Mouse (Mus musculus): ENCODE data around the gene Ppfia2.

The Ppfia2 gene

DNA sequence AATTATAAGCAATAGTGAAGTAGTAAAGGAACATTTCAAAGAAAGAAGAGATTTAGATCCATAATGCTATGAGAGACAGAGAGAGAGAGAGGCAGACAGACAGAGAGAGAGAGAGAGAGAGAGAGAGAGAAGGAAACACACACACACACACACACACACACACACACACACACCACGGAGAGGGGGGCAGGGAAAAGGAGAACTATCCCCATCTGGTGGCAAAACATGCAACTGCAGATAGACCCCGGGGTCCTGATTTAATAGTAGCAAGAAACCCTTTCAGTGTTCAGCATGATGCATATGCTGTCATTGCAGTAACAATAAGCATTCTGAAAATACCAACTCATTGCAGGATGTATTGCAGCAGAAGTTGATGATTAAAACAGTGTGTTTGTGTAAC lies 442.9 kb downstream of the Ppfia2 start:
- peak; percentile 34 for DNase-seq (ENCODE audit: extremely low spot score, low spot score)

DNA sequence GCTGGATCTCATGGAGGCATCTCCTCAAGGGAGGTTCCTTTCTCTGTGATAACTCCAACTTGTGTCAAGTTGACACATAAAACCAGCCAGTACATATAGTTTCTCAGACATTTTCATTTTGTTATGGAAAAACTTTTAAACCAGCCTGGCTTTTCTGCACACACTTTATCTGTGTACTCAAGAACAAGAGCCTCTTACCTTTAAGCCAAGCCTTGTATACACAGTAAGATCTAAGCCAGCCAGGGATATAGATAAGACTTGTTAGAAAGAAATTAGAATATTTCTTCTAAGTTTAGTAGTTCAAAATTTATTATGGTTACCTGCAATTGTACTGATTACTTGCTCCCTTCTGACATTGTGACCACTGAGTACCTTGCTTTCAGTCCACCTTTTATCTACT lies 444.1 kb downstream of the Ppfia2 start:
- no peak for DNase-seq (ENCODE audit: extremely low spot score, low spot score)

DNA sequence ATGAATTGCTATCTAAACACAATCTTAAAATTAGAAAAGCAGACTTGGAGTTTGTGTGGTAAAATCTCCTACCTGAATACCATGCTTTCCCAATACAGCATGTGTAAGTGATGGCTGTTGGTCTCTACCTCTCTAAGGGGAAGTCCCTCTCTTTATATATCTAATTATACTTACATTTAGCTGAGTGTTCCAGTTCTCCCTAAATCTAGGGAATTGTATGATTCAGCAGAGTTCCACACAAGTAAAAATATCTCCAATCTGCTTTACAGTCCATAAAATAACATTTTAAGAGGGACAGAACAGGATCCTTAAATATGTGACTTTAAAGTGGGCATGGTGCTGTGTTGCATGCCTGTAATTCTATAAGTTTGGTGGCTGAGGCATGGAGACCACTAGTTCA lies 444.7 kb downstream of the Ppfia2 start:
- no peak for DNase-seq (ENCODE audit: extremely low spot score, low spot score)

DNA sequence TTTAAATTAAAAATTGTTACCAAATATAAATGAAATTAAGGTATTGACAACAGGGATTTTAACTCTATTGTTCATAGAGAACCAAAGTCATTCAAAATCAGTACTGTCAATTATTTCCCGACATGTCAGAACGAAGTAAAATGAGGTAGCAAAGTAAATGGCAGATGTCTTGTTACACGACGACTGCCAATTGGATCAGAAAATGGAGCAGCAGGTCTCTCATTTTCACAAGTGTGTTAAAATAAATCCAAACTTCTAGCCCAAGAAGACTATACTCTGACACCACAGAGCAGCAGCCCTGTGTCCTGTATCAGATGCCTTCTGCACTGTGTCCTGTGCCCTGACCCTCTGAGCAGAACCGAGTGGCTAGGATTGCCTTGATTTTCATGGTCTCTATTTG lies 454.2 kb downstream of the Ppfia2 start:
- DNase-seq (ENCODE audit: extremely low spot score, low spot score), result no peak

DNA sequence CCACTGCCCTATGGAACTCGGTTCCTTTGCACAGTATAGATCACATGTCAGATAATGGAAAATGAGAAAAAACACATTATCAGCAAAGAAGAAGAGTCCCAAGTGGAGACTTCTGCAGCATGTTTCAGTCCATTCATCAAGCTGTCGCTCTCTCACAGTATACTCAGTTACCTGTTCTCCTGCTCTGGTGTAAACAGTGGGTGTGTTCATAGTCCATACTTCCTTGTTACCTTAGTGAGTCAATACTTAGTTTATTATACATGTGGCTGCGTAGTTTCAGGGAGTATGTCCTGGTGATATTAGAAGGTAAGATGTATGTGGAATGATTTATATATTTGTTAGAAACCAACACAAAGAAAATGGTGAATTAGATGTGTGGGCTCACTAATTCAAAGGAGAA lies 454.7 kb downstream of the Ppfia2 start:
- no peak for DNase-seq (ENCODE audit: extremely low spot score, low spot score)

DNA sequence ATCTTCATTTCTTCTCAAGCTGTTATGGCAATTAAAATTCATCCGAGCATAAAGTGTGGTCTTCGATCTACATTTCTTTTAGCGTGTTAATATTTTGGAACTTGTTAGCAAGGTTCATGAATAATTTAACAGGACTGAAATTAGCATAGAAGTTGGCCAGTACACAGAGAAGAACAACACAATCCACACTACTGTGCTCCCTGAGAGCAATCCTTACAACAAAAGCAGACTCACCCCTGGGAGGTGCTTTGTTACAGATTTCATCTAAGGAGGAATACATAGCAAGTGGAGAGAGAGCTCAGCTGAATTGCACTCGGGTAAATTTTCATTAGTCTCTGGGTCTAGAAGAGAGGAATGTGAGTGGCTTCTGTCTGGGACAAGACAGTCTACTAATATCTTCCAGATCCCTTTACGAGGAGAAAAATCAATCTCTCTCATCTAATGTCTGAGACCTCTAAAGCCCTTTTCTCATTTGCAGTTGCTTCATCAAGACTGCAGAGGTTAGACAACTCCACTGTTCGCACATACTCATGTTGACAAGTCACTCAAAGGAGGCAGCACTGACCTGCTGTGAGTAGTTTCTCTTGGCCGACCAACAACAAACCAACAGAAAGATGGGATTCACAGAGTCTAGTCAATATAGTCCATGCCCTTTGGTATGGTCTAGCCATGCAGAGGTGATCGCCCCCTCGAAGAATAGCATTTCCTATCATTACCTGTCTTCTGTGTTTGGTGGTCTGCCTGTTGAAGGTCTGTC lies 458.6 kb downstream of the Ppfia2 start:
- DNase-seq (ENCODE audit: extremely low spot score, low spot score), result no peak

DNA sequence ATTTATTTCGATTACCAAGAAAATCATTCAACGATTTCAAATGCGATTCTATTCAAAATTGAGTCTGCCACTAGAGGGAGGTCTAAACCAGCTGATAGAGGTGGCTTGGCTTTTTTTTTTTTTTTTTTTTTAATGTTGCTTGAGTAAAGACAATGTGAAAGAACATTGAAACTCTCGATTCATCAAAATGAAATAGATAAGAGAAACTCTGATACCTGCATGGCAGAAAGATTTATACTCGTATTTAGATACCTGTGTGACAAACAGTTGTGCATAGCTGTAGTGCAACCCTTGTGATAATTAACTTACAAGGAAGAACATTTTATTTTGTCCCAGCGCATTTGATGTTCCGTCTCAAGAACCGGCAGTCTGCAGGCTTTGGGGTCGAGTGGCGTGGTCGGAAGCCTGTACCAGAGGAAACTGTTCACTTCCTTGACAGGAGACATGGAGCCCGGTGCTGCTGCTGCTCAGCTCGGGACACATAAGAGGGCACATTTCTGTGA lies 462.5 kb downstream of the Ppfia2 start:
- no peak for DNase-seq (ENCODE audit: extremely low spot score, low spot score)

DNA sequence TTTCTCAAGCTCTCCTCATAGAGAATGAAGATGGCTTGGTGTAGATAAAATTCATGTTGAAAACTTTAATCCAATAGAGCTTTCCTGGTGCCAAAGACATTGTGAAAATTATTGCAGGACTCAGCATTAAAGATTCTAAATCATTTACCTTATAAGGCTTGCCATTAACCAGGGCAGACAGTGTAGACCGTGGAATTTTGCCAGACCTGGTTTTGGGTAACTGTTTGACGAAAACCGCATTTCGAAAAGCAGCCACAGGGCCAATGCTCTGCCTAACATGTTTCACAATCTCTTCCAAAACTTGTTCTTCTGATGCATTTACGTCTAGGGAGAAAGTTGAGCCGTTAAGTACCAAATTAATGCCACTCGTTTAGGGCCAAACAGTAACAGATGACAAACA lies 466.9 kb downstream of the Ppfia2 start:
- DNase-seq (ENCODE audit: extremely low spot score, low spot score), result no peak

DNA sequence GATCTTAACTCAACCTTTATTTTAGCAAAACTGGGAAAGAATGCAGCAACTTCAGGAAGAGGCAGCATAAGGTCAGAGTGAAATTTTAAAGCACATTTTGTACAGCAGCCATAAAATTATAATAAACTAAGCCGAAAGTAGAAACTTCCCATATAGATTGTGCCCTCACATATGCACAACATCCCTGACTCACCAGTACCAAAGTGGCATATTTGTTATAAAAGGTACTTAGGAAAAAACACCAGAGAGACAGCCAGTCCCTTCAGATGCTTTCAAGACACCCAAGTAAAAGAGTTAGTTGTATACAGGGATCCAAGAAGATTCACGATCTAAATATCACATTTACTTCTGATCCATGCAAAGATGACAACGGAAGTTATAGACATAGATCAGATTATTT lies 468.7 kb downstream of the Ppfia2 start:
- no peak for DNase-seq (ENCODE audit: extremely low spot score, low spot score)

DNA sequence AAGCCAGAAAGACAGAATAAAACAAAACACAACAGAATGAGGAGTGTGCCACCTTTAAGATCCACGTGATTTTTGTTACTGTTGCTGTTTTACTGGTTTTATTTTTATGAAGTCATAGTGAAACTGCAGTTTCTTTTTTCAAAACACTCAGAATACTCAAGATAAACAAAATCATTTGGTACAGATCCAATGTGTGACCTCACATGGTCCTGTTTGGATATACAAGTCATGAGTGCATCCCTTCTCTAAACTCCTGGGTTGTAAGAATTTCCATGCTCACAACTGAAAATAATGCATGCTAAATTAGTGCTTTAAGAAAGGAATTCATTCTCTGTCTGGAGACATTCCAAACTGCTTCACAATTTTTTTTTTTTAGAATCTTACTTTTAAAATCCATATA lies 469.3 kb downstream of the Ppfia2 start:
- DNase-seq (ENCODE audit: extremely low spot score, low spot score), result no peak

DNA sequence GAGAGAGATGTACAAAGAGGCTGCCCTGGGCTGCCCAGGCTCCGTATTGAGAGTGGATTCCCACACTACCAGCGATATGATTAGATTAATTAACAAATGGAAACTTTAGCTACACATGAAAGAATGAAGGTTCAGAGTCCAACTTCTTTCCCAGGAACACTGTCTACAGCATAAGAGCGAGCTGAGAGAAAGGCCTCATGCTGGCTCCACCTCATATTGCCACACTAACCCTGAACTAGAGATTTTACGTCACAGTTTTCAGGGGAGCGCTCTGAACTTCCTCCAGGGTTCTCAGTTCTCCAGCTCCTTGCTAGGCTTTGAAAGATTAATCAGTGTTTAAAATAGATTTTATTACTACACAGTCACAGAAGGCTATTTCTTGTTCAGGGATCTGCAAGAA lies 471.2 kb downstream of the Ppfia2 start:
- no peak for DNase-seq (ENCODE audit: extremely low spot score, low spot score)

DNA sequence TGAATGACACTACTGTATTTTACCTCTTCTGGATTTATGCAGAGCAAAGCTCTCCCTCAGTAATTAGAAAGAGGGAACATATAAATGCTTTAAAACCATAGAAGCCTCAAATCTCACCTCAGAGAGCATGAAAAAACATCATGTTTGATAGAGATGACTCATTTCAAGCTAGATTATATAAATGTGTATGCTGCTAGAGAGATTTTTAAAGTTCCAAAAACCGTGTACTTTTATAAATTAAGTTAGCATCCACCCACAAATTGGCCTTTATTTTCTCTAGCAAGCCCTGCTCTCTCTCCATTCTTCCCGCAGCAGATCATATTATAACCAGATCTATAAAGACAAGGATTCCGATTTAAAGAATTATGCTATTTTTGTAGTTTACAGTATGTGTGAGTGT lies 488.9 kb downstream of the Ppfia2 start:
- no peak for DNase-seq (ENCODE audit: extremely low spot score, low spot score)

DNA sequence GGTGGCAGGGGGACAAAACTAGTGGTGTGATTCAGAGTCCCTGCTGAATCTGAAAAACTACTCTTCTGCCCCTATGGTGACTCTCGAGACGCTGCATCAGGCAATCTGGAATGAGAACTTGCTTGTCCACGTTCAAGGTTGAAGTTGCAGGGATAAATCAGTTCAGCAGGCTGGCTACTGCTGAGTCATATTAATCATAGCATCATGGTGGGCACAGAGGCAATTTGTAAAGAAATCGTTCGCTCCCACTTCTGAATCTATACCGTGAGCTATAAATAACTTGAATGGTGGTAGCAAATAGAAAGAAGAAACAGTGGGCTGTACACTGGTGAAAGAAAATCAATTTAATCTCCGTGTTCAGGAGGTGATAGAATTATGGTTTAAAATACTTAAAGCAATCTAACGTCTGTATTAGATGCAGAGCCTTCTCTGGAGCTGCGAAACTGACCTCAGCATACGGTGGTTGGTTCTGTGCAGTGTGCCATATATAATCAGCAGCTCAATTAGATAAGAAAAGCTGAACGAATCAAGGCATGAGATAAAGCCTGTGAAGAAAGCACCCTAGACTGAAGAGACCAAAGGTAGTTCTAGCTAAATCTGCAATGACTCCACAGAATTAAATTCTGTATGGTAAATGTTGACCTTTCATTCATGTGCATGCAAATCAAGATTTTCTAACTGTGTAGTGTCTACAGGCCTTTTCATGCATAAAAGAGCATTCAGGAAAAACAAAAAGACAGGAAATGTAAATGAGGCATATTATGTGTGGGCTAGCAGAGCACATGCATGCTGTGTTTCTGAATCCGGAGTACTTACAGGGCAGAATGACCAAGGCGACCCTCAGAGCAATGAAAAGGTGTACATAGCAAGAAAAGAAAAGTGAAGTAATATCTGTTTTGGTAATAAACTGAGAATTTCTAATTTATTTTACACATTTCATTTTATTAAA lies 505.3 kb downstream of the Ppfia2 start:
- DNase-seq (ENCODE audit: extremely low spot score, low spot score), result no peak

Data from neural tube, embryonic 10.5 days (tissue).